Mouse (Mus musculus): Measurements from ENCODE around the gene Cenpa.
A peak's percentile ranks its signal among the peaks of the same experiment; 100 is the strongest.
"Not testable (repeated sequence)": the region's sequence is repeated elsewhere in the genome, so short reads cannot be mapped to it uniquely, and the experiment has no call there.

Cenpa gene

GRCm38 (mm10) chr5:30647396-30647795 lies 19.2 kb upstream of the Cenpa start:
- no peak for DNase-seq (ENCODE audit: low read depth)

- DNase-seq (ENCODE audit: low read depth): peak; percentile 81
These were observed 18.6 kb upstream of the Cenpa start, which contains the start of gene Slc35f6 for GRCm38 (mm10) chr5:30647815-30648560. Gene Slc35f6 (plus strand): TSS chr5:30647933.

- no peak for DNase-seq (ENCODE audit: low read depth)
These were observed 17.0 kb upstream of the Cenpa start for GRCm38 (mm10) chr5:30649558-30649957.

GRCm38 (mm10) chr5:30650756-30651155 lies 15.8 kb upstream of the Cenpa start:
- peak; percentile 79 for DNase-seq (ENCODE audit: low read depth)

- peak; percentile 29 for DNase-seq (ENCODE audit: low read depth)
These were observed 15.0 kb upstream of the Cenpa start for GRCm38 (mm10) chr5:30651554-30651953.

GRCm38 (mm10) chr5:30653246-30653645 lies 13.3 kb upstream of the Cenpa start:
- DNase-seq (ENCODE audit: low read depth): peak; percentile 69

GRCm38 (mm10) chr5:30655042-30655441 lies 11.5 kb upstream of the Cenpa start:
- no peak for DNase-seq (ENCODE audit: low read depth)

- no peak for DNase-seq (ENCODE audit: low read depth)
These were observed 10.9 kb upstream of the Cenpa start for GRCm38 (mm10) chr5:30655526-30656195.

- DNase-seq (ENCODE audit: low read depth): no peak
These were observed 7.5 kb upstream of the Cenpa start for GRCm38 (mm10) chr5:30659042-30659441.

GRCm38 (mm10) chr5:30660278-30660677 lies 6.3 kb upstream of the Cenpa start:
- DNase-seq (ENCODE audit: low read depth): no peak

- no peak for DNase-seq (ENCODE audit: low read depth)
These were observed 5.8 kb upstream of the Cenpa start for GRCm38 (mm10) chr5:30660813-30661212.

- no peak for DNase-seq (ENCODE audit: low read depth)
These were observed 1.2 kb upstream of the Cenpa start for GRCm38 (mm10) chr5:30665360-30665759.

GRCm38 (mm10) chr5:30665968-30666367 lies 609 bp upstream of the Cenpa start:
- DNase-seq (ENCODE audit: low read depth): no peak

- DNase-seq (ENCODE audit: low read depth): peak; percentile 27
These were observed 638 bp downstream of the Cenpa start for GRCm38 (mm10) chr5:30667215-30667614.

GRCm38 (mm10) chr5:30667686-30668085 lies 1.1 kb downstream of the Cenpa start:
- DNase-seq (ENCODE audit: low read depth): peak; percentile 34

- DNase-seq (ENCODE audit: low read depth): no peak
These were observed 2.3 kb downstream of the Cenpa start for GRCm38 (mm10) chr5:30668637-30669495.

- DNase-seq (ENCODE audit: low read depth): no peak
These were observed 2.9 kb downstream of the Cenpa start for GRCm38 (mm10) chr5:30669496-30669830.

- no peak for DNase-seq (ENCODE audit: low read depth)
These were observed 3.5 kb downstream of the Cenpa start for GRCm38 (mm10) chr5:30670091-30670490.

- DNase-seq (ENCODE audit: low read depth): no peak
These were observed 7.4 kb downstream of the Cenpa start for GRCm38 (mm10) chr5:30674001-30674400.

- no peak for DNase-seq (ENCODE audit: low read depth)
These were observed 10.2 kb downstream of the Cenpa start for GRCm38 (mm10) chr5:30676800-30677199.

GRCm38 (mm10) chr5:30678069-30678468 lies 11.5 kb downstream of the Cenpa start:
- DNase-seq (ENCODE audit: low read depth): not testable (repeated sequence)

GRCm38 (mm10) chr5:30678722-30679296 lies 12.2 kb downstream of the Cenpa start:
- peak; percentile 13 for DNase-seq (ENCODE audit: low read depth)

Measured in 416B (cell line).